Mouse (Mus musculus) erythroblast, embryonic 14.5 days (primary cell): ENCODE results near the gene Fgfr2.

Experiments
- GATA1 ChIP-seq: IDR thresholded peaks from 2 replicates; pipeline ENCODE4 v1.6.1; 2012; ENCODE audit warnings: low read length, inconsistent platforms, mixed read lengths
- TAL1 ChIP-seq: IDR thresholded peaks from 3 replicates; pipeline ENCODE4 v1.6.1; 2012; ENCODE audit warnings: low read length, inconsistent platforms, mixed read lengths

DNA sequence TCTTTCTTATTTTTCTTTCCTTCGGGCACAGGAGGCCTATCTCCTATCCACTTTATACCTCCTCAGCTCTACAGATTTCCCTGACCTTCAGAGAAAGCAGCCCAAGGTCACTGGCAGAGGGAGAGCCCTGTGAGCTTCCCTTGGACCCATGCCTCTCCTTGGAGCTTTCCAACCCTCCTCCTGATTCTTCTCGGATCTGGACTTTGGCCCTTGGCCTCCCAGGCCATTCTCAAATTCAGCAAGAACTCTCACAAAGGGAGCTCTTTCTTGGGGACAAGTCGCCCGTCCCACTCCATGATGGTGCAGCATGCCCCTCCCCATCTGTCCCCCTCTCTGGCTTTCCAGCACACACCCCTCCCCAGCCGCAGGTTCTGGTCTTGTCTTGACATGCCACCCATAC is 2172.1 kb downstream of the Fgfr2 start:
- no peak for TF ChIP-seq TAL1
- no peak for TF ChIP-seq GATA1
